Mouse (Mus musculus): ENCODE results near the gene Olfr891.
"Not testable (repeated sequence)": the region's sequence is repeated elsewhere in the genome, so short reads cannot be mapped to it uniquely, and the experiment has no call there.

Gene Olfr891

DNA sequence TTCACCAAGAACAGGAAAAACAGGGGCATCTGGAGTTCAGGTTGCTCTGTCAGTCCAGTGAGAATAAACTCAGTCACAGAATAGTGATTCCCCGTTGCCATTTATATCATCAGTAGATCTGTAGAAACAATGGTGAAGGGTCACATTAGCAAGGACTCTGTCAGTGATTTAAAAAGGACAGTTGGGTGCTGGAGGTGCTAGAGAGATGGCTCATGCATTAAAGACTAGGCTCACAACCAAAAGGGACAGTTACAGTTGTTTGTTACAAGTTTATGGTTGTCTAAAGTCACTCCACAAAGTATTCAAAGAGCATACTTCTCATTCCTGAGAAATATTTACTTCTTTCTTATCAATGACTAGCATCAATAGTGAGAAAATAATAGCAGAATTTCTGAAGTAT, at the start of gene Olfr891:
TSS of gene Olfr891 (minus strand) at position 101 of the 400 bp plus-strand sequence.
- no peak for DNase-seq

DNA sequence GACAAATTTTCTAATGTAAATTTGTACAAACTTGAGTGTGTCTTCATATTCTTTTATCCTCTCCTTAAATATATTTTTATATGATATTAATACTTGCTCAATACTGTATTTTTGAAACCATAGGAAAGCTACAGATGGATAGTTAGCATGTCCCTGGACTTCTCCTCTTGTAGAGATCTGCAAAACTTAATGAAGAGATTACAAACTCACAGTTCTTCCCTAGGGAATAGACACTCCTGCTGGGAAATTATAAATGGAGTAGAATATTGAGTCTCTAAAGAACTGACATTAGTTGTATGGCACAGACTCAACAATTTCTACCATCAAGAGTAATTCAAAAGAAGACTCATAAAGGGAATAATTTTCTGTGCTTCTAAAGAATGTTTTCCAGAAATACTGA, 37.1 kb upstream of the Olfr891 start, which contains the start of gene Olfr894:
TSS of gene Olfr894 (plus strand) at position 301 of the 400 bp plus-strand sequence.
- no peak for DNase-seq

DNA sequence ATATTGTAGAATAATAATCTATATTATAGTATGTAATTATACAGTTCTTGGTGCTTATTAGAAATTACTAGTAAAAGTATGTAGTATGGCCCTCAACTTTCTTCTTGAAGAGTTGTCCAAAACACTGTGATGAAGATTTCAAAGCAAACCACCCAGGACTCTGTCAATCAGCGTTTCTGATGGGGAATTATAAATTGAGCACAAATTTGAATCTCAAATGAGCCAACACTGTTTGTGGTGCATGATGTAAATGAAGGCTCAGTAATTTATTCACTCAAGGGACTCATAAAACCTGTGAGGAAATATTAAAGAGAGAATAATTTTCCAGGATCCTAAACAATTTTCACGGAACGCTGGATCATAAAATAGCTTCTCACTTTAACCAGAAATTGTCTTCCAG, 27.4 kb upstream of the Olfr891 start, which contains the start of gene Olfr893:
TSS of gene Olfr893 (plus strand) at position 301 of the 400 bp plus-strand sequence.
- DNase-seq: no peak

DNA sequence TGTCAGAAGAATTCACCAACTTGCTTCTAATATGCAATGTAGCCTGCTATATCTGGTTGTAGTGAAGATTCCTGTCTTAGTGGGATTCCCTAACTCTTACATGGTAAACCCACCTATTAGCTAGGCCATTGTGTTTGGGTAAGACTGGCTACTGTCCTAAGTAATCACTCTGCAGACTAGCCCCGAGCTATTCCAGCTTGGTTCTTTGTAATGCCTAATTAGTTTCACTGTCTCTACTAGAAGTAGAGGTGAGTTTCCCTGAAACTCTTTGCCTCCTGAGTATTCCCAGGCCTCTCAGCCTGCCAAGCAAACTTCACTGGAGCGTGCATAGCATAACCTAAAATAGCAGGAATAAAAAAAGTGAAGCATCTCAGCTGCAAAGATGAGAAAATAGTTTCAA, 12.3 kb downstream of the Olfr891 start:
- not testable (repeated sequence) for DNase-seq

DNA sequence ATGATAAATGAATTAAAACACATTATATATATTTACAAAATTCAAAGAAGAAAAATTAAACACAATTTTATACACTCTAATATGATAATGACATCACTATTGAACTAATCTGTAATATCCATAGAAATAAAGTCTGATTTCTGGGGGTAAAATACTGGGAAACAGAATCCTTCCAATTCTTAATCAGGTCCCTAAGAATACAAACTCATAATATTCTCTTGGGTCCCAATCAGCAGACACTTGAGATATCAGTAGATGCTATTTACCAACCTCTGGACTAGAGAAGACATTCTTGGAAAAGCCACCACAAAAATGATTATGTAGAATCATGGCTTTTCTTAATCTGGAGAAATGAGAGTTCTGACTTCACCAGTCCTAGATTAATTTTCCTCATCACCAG, 38.4 kb downstream of the Olfr891 start, which contains the start of gene Olfr890:
TSS of gene Olfr890 (plus strand) at position 301 of the 400 bp plus-strand sequence.
- DNase-seq: no peak
